Mouse (Mus musculus) E14TG2a.4 (cell line): ENCODE results near the gene Fgd6.

Experiments
- CTCF ChIP-seq: conservative IDR thresholded peaks from 2 replicates; pipeline ENCODE4 v1.5.1; 2014; ENCODE audit warnings: low read length
- NANOG ChIP-seq: IDR thresholded peaks from 2 replicates; pipeline ENCODE4 v1.6.1; 2014; ENCODE audit warnings: borderline replicate concordance, low read length, mixed read lengths
- POU5F1 ChIP-seq: IDR thresholded peaks from 2 replicates; pipeline ENCODE4 v1.6.1; 2014; ENCODE audit warnings: low read length, borderline replicate concordance

DNA sequence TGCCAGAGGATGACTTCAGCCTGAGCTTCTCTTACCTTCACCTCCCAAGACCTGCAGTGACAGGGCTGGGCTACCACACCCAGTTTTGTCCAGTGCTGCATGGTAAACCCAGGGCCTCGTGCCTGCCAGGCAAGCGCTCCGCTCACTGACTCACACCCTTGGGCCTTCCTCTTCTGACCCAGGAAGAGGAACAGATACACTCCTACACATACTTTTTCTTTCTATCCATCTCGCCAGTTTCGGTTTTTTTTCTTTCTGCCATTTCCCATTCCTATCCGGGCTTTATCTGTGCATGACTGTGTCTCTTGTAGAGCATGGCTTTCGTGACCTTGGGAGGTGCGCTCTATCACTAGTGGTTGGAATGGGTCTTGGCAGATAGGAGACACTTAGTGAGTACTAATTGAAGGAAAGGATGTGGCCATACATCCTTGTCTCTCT lies 23.8 kb downstream of the Fgd6 start:
- TF ChIP-seq CTCF (no peak), NANOG (no peak), POU5F1 (no peak)
